Mouse (Mus musculus) B cell, adult 62 days (primary cell): ENCODE data around the gene Sgcg. TPM values are rescaled to one million over a fixed set of nuclear protein-coding genes. Genes with fewer than 3 reads are reported as not detected.

Experiments
- total RNA-seq: library from RNA; stranded (reverse); gene quantifications from 4 replicates; pipeline ENCODE4 v1.2.4, GENCODE M21; 2023

The Sgcg gene
- not detected in 4 replicates for total RNA-seq

DNA sequence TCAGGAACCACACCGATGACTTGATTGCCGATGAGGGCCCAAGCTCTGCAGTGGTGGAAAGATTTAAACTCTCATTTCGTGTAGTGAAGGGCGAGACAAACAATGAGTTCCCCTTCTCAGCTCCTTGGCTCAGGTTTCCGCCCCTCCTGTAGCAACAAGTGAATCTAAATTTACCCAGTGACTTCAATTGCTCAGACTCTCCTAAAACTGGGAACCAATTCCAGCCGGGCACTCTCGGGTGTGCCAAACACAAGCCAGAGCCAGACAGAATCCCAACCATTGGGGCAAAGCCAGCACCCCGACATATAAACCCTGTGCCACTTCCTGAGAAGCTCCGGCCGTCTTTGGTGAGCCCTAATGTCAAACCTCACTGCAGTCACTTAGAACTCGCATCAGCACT, at the start of gene Sgcg:
Sgcg (minus strand) TSS at position 139 of the 400 bp plus-strand sequence.

Other genes with a start within 250 kb of the Sgcg start
- 0.56 to 1.5 TPM (median 1.0 TPM) in 4 replicates for gene Tnfrsf19, start 212.0 kb downstream of the Sgcg start, total RNA-seq
- gene Sacs, start 120.0 kb downstream of the Sgcg start, total RNA-seq, result 19.1 to 20.5 TPM (median 19.6 TPM) in 4 replicates
- gene Arl11, start 51.3 kb upstream of the Sgcg start, total RNA-seq, result 1.4 to 2.8 TPM (median 2.4 TPM) in 4 replicates
- gene Ebpl, start 101.9 kb upstream of the Sgcg start, total RNA-seq, result 2.8 to 3.5 TPM (median 3.1 TPM) in 4 replicates
- gene Kpna3, start 181.4 kb upstream of the Sgcg start, total RNA-seq, result 32.0 to 35.4 TPM (median 32.2 TPM) in 4 replicates